11 mouse cellular contexts compared by ENCODE assay signal in the genomic region with DNA sequence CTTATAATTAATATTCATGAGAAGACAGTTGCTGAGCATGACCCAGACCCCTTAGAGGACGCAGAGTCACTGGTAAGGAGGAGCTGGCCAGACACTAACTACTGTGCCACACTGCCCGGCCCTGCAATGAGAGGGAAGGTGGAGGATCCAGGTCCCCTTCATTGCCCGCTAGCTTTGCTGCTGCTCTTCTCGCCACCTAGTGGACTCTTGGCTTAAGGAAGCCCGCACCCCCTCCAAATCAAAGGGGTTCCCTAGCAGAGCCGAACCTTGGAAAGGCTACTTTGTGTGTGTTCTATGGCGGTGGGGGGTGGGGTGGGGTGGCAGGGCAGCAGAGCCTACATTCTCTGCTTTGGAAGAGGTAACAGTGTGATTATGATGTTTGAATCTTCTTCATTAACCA. TPM values are rescaled to one million over a fixed set of nuclear protein-coding genes. Genes with fewer than 3 reads are reported as not detected.
A peak's percentile ranks its signal among the peaks of the same experiment; 100 is the strongest.
DNase-seq lines count a peak whose midpoint lies in the region; ATAC-seq and TF ChIP-seq lines count a peak whose summit lies in the region.
"Had no signal": no experiment of that assay in that cellular context is flagged by ENCODE, and none has a peak within 500 bp of the region (broad histone marks: within the 10 kb centered on the region; RNA-seq: fewer than 3 reads in every experiment).

No protein-coding gene starts in this region.

- no peaks in the 10 kb centered on the region for H3K36me3 ChIP-seq in stomach, postnatal 0 days (ENCODE audit: control insufficient read depth, insufficient read depth, low read length)
- H3K36me3 ChIP-seq: heart, embryonic 10.5 days; hindbrain, embryonic 12.5 days had no signal

- no peak overlapping the region for H3K4me2 ChIP-seq in stomach, postnatal 0 days (replicated peaks; ENCODE audit: low read depth)
- H3K4me2 ChIP-seq: hindbrain, embryonic 12.5 days had no signal

- no peak for ATAC-seq in stomach, postnatal 0 days (ENCODE audit: low FRiP score, low TSS enrichment)
- ATAC-seq in frontal cortex, adult (ENCODE audit: low TSS enrichment): no peak

- no peaks in the 10 kb centered on the region for H3K4me1 ChIP-seq in stomach, postnatal 0 days (replicated peaks; ENCODE audit: control insufficient read depth, insufficient read depth)

- no peak overlapping the region for H3K4me3 ChIP-seq in stomach, postnatal 0 days (ENCODE audit: low read depth, low read length)
- H3K4me3 ChIP-seq: heart, embryonic 10.5 days; hindbrain, embryonic 12.5 days had no signal

- no peaks in the 10 kb centered on the region for H3K9me3 ChIP-seq in stomach, postnatal 0 days (ENCODE audit: control insufficient read depth, low read length)
- H3K9me3 ChIP-seq: heart, embryonic 10.5 days; hindbrain, embryonic 12.5 days had no signal

- no peak for TF ChIP-seq EP300 in stomach, postnatal 0 days (optimal IDR thresholded peaks at IDR 0.05)

- no peak overlapping the region for H3K9ac ChIP-seq in stomach, postnatal 0 days (ENCODE audit: low read length)
- H3K9ac ChIP-seq: hindbrain, embryonic 12.5 days had no signal

- peaks cover 18% of the 10 kb centered on the region for H3K27me3 ChIP-seq in stomach, postnatal 0 days (ENCODE audit: control insufficient read depth, insufficient read depth, low read length)

- 31% methylated on average over 7 of the region's 7 CpGs for WGBS in stomach, postnatal 0 days

- TF ChIP-seq CTCF in stomach, postnatal 0 days (IDR thresholded peaks at IDR 0.05; ENCODE audit: low read depth): peak; percentile 54

- no peak overlapping the region for H3K27ac ChIP-seq in stomach, postnatal 0 days (replicated peaks)
- H3K27ac ChIP-seq: heart, embryonic 10.5 days; hindbrain, embryonic 12.5 days had no signal

- peak; percentile 10 for DNase-seq in adrenal gland, postnatal 10 days
- DNase-seq in adrenal gland, adult 2 months: no peak
- DNase-seq in kidney, postnatal 10 days: peak; percentile 10
- DNase-seq in kidney, adult 9 months: no peak
- peak; percentile 22 for DNase-seq in right cerebral cortex, postnatal 4 days
- no peak for DNase-seq in right cerebral cortex, postnatal 36 days (ENCODE audit: low spot score in 2 of 2)
- no peak for DNase-seq in stomach, postnatal 0 days (ENCODE audit: low spot score)

RNA-seq across cellular contexts. Expression of gene C1ql2, which starts 2.4 kb away (rescaled TPM):
- total RNA-seq in adrenal gland, postnatal 10 days (2021): under 1 TPM in 1 of 2 experiments, not detected in 1; 0.24 TPM
- total RNA-seq in adrenal gland, adult 2 months (2021): not detected
- 0.04 and 0.13 TPM in 2 replicates for polyA plus RNA-seq in adrenal gland, adult 2 months (2012; rRNA removed)
- polyA plus RNA-seq in stomach, postnatal 0 days (2015; fragmentation: Nextera tagmentation; extraction: Ambion mirVana): 0.21 and 0.23 TPM in 2 replicates
- polyA plus RNA-seq: forebrain, embryonic 11.5 days; heart, embryonic 10.5 days had no signal

Comparison
In these comparisons a context has a peak if more than half of its experiments do, and no peak if none do; other contexts are left out.
1. DNase-seq: peak in adrenal gland, postnatal 10 days (single experiment), kidney, postnatal 10 days (single experiment) and right cerebral cortex, postnatal 4 days (single experiment); none in adrenal gland, adult 2 months (single experiment), kidney, adult 9 months (single experiment), right cerebral cortex, postnatal 36 days (0 of 2) and stomach, postnatal 0 days (single experiment).